Mouse (Mus musculus) lung, postnatal 4 days (tissue): Measurements from ENCODE around the gene Noxa1.

Source experiments
- DNase-seq, 2 experiments: peaks; one replicate each; pipeline ENCODE4 v3.0.0; 2021

Noxa1 gene

DNA sequence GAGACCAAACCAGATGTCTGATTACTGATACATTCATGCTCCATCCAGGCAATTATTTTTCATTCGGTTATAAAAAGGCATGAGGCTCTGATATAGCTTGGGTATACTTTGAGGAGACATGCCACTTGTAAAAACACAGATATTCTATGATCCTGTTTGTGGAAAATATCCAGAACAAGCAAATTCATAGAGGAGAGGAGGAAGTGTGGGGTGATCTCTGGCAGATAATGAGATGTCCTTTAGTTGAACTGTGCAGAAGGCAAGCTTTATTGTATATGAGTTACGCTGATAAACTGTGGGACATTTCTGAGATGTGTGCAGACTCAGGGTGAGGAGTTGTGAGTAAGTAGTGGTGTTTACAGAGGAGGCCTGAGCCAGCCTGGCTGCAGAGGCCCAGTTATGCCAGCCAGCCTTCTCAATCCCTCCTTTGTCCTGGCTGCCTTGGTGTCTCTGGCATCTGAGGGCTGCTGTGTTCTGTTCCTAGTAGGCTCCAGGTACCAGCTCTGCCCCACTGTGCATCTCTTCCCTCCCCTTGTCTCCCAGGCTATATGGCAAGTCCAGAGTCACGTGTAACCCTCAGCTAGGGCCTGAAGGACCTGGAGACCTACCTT, 3.2 kb upstream of the Noxa1 start:
- DNase-seq: no peak

DNA sequence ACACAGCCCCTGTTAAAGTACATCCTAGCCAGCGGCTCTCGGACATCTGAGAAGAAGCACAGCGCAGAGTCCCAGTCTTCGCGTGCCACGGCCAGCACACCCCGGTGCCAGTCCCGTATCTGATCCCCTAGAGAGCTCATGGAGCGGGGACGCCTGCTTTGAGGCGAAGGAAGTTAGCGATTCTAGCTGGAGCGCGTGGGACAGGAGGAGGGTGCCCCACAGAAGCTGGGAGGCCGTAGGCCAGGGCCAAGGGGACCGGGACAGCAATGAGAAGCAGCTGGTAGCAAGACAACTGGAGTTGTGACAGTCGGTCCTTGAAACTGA, 202 bp downstream of the Noxa1 start:
- no peak for DNase-seq

DNA sequence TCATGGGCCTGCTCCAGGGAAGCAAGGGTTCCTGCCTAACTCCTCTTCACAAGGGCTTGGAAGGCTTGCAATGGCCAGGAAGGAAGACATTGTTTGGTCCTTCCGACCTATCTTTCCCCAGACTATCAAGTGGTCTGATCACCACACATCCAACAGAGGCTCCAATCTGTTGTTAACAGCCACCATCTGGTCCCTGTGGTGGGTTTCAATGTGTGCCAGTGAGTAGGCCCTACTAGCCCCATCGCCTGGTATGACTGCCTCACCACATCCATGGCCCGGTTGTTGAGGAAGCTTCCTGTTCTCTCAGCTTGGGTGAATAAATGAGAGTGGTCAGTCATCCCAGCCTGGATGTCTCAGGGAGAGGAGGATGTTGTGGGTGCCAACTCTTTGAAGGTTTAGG, 6.3 kb downstream of the Noxa1 start:
- DNase-seq: no peak

DNA sequence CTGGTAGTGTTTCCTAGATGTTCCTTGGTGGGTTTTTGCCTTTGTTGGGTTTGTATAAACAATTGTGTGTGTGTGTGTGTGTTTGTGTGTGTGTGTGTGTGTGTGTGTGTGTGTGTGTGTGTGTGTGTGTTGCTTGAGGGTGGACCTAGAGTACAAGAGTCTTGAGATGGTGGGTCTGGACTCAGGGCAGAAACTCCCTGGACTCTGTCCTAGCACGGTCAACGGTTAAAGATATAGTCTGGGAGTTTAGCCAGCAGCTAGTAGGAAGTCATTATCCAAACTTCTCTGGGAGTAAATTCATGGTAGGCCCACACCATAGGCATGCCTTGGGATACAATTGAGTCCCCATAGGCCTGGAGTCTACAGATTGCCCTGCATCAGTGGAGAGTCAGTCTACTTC, 7.1 kb downstream of the Noxa1 start:
- DNase-seq: no peak

- no peak for DNase-seq
These were observed 9.4 kb downstream of the Noxa1 start for GRCm38 (mm10) chr2:25085571-25085970.

DNA sequence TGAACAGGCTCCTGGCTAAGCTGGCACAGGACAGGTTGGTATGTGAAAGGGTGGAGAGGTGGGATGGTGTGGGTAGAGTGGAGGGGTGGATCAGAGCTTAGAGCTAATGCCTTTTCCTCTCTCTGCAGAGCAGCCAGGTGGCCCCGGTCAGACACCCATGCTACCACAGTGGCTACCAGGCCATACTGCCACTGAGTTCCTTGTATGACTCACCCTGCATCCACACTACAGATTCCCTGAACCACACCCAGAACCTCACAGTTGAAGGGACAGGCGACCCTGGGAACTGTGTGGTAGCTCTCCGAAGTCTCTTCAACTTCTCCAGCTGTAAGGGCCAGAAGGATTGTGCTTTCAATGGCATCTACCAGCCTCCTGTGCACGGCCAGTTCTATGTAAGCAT, 11.3 kb downstream of the Noxa1 start:
- no peak for DNase-seq

DNA sequence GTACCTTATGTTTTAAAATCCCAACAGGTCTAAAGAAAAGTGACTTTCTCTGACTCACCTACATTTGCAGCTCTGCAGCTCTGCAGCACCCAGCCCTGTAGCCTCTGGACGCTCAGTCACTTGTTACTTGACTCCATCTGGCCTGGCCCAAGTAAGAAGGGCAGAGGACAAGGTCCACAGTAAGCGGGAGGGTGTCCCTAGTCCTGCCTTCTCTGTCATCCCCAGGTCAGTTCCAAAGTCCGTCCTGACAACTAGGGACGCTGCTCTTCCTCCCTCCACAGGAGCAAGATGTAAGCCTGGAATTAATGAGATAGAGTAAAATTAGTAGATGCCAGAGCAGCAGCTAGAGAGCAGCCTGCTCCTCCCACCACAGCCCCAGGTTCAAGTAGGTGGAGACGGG, 14.9 kb downstream of the Noxa1 start, which contains the start of gene Entpd8:
Gene Entpd8 (plus strand): TSS at position 229 of the 400 bp plus-strand sequence.
- no peak for DNase-seq

GRCm38 (mm10) chr2:25078967-25079366, 16.0 kb downstream of the Noxa1 start:
- DNase-seq: no peak

DNA sequence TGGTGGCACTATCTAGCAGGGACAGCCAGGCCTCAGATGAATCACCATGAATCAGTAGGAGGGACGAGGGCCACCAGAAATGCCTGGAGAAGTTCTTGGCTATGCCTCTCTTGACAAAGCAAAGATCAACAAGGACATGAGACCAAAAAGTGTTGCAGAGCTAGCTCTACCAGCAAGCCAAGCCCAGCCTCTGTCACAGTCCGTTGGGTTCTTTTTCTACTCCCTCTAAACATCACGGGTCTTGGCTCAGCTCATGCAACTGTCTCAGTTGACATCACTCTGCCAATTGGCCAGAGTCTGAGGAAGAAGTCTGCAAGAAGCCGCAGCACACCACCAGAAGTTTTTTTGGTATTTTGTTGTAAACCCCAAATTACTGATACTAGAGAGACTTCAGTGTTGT, 19.4 kb downstream of the Noxa1 start:
- DNase-seq: peak in 1 of 2 experiments; percentile 40

DNA sequence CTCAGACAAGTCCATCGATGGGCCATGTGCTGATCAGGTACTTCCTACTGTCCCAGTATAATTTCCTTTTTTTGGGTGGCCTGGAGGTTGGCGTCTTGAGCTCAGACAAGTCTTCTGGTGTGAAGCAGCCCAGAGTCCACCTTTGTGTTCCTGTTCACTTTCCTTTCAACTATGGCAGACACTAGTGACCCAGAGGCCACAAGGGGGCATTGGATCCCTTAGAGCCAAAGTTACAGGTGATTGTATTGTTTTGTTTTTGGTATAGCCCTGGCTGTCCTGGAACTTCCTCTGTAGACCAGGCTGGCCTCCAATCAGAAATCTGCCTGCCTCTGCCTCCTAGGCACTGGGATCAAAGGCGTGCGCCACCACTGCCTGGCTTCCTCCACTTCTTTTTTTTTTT, 22.6 kb downstream of the Noxa1 start:
- no peak for DNase-seq

GRCm38 (mm10) chr2:25069537-25069936, 25.4 kb downstream of the Noxa1 start:
- DNase-seq: no peak

DNA sequence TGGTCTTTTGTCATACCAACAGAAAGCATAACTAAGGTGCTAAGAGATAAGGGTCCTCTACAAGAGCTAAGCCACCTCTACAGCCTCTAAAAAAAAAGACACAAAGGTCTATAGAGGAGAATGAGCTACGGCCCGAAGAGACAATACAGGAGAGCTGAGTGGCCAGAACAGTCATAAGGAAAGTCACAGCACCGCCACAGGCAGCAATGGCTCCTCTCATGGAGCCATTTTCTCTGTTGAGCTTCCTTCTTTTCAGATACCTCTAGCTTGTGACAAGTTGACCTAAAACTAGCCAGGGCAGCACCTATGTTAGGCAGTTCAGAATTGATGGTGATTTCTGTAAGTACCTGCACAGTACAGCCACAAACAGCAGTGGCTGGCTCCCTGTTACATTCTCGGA, 28.4 kb downstream of the Noxa1 start:
- DNase-seq: no peak

GRCm38 (mm10) chr2:25065537-25065936, 29.4 kb downstream of the Noxa1 start:
- DNase-seq: no peak

- DNase-seq: no peak
These were observed 30.7 kb downstream of the Noxa1 start for GRCm38 (mm10) chr2:25064285-25064684.

- no peak for DNase-seq
These were observed 31.4 kb downstream of the Noxa1 start for GRCm38 (mm10) chr2:25063523-25063922.

DNA sequence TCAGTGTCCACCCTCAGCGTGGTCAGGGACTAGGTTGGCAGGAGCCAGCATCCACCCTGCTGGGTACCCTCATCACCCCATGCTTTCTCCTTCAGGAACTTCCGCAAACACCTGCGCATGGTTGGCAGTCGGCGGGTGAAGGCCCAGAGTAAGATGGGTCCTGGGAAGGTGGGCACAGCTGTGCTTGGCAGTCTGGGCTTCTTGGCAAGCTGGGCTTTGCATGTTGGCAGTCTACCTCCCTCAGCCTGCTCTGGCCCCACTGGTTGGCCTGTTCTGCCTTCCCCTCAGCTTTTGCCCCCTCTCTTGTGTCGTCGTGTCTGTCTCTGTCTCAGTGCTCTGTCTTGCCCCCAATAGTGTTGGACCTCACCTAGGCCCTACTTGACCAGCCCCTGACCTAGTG, 36.0 kb downstream of the Noxa1 start:
- DNase-seq: no peak

DNA sequence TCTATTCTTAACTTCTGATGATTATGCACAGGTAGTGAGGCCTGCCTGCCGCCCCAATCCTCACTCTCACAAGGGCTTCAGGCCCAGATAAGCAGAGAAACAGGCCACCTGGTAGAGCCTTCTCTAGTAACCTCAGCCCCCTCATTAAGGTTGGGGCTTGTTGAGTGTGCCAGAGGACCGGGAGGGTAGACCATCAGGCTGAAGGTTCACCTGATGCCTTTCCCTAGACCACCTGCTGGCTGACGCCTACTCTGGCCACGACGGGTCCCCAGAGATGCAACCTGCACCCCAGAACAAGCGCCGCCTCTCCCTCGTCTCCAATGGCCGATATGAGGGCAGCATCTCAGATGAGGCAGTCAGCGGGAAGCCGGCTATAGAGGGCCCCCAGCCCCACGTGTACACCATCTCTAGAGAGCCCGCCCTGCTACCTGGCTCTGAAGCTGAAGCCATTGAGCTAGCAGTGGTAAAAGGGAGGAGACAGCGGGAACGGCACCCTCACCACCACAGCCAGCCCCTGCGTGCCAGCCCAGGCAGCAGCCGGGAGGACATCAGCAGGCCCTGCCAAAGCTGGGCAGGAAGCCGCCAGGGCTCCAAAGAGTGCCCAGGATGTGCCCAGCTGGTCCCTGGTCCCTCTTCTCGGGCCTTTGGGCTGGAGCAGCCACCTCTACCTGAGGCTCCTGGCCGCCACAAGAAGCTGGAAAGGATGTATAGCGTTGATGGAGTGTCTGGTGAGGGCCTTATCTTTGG, 39.4 kb downstream of the Noxa1 start:
- no peak for DNase-seq

DNA sequence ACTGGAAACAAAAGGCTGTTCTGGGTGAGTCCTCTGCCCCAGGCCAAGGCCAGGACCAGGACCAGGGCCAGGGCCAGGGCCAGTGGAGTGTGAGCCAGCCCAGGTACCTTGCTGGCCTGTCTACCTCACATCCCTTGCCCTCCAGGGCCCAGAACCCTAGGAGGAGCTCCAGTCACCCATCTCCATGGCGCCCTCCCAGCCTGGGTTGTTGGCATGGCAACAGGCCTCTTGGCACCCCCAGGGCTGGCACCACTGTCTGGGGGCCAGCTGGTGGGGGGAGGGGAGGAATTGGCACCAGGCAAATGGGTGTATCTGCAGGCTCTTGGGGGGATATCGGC, 39.9 kb downstream of the Noxa1 start:
- peak; percentile 19 to 40 for DNase-seq

DNA sequence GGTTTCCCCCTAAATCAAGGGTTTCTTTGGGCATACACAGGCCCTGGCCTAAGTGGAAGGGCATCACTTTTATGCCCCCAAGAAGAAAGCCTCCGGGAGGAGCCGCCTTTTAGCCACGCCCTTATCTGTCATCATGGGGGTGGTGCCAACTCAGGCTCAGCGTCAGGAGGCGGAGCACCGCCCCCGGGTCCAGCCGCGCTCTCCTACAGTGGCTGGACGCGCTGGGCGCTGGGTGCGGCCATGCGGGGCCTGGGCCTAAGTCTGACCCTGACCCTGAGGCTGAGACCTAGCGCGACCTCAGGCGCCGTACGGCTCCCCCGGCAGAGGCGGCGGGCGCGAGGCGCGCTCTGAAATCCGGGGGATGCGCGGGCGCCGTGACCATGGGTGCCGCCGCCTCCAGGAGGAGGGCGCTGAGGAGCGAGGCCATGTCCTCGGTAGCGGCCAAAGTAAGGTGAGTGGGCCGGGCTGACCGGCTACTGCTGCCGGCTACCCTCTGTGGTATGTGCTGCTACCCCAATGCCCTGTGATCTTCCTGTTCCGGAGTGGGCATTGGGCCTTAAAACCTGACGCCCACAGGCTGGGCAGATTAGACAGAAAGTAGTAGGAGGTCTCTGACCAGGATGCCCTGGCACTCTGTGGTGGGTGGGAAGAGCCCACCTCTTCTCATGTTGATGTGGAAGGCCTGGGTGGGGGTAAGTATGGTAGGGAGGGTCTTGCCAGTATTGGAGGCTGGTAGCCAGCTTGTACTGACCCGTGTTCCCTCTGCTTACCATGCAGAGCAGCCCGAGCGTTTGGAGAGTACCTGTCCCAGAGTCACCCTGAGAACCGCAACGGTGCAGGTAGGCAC, 40.5 kb downstream of the Noxa1 start, which contains the start of gene Nsmf:
Gene Nsmf (plus strand): TSS at position 135 of the 847 bp plus-strand sequence.
- peak; percentile 90 to 92 for DNase-seq

DNA sequence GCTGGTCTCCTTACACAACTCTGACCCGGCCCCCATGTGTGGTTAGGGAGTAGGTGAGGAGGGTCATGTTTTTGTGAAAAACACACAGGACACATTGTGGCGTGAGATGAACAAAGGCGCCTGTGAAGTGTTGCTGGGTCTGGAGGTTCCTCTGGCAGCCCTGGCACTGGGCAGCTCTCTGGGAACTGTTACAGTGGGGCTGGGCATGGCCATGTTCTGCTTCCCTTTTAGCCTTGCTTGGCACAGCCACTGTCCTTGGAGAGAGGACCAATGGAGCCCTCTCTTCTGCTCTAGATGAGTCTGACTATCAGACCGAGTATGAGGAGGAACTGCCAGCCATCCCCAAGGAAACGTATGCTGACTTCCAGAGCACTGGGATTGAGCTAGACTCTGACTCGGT, 41.8 kb downstream of the Noxa1 start:
- no peak for DNase-seq

DNA sequence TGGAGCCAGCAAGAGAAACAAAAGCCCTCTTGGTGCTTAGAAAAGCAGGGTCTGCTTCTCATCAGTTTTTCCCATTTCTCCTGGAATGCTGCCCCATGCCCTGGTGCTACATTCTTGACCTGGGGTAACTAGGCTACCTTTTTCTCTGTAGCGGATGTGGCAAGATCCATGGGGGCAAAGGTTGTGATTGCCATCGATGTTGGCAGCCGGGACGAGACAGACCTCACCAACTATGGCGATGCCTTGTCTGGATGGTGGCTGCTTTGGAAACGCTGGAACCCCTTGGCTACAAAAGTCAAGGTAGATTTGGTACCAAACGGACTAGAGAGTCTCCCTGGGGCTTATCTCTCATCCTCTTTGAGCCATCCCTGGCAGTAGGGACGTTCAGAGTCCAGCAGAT, 43.5 kb downstream of the Noxa1 start:
- no peak for DNase-seq

DNA sequence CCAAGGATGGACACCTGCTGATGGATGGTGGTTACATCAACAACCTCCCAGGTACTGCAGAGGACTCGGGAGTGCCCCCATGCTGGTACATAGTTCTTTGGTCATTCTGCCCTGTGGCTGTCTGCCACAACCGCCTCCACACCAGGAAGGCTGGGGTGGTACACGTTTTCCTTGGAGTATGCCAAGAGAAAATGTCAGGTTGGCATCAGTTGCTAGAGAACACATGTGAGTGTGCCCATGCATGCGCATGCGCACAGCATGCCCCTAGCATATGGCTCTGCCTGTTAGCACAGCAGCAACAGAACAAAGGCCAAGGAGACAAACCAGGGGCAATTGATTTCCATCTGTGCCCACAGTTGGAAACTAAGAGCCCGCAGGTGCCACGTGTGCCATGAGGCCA, 44.0 kb downstream of the Noxa1 start:
- no peak for DNase-seq

DNA sequence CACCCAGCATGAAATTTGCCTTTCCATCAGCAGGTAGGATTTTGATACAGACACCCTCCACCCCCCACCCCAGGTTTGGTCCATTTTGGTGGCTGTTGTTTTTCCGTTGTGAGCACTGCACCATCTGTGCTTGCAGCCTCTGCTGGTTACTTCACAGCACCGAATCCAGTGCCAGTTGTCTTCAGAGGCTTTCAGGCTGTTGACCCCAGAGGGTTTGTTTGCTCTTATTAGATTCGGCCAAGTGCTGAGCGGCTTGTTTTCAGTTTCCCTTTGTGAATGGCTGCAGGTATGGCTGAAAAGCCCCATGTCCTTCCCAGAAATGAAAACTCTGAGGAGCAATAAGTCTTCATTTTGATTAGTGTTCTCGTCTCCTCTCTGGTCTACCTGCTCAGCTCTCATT, 54.9 kb downstream of the Noxa1 start:
- no peak for DNase-seq
